ENCODE assay signal across 12 mouse cellular contexts in genomic region chr14:32827165-32827564, GRCm38 (mm10). TPM values are rescaled to one million over a fixed set of nuclear protein-coding genes. Genes with fewer than 3 reads are reported as not detected.
DNase-seq lines count a peak whose midpoint lies in the region; ATAC-seq lines count a peak whose summit lies in the region.
"Had no signal": no experiment of that assay in that cellular context is flagged by ENCODE, and none has a peak within 500 bp of the region (broad histone marks: within the 10 kb centered on the region; RNA-seq: fewer than 3 reads in every experiment).

No protein-coding gene starts in this region.

- ATAC-seq in hindbrain, embryonic 14.5 days (ENCODE audit: low FRiP score), result no peak
- ATAC-seq: liver, postnatal 0 days had no signal

- WGBS in limb, embryonic 10.5 days, result 76% methylated on average over 4 of the region's 4 CpGs
- WGBS in hindbrain, embryonic 14.5 days, result 71% methylated on average over 4 of the region's 4 CpGs

- DNase-seq in ovary, adult 18-20 months (ENCODE audit: low spot score), result peak; percentile 13
- DNase-seq in ovary, postnatal 14 days (ENCODE audit: low spot score), result no peak
- peak; percentile 66 for DNase-seq in heart, postnatal 25 days (ENCODE audit: low spot score)
- no peak for DNase-seq in limb, embryonic 10.5 days (ENCODE audit: low spot score)
- DNase-seq in urinary bladder, postnatal 36 days (ENCODE audit: low spot score in 2 of 2), result peak; percentile 49 to 68
- no peak for DNase-seq in thymus, postnatal 0 days (ENCODE audit: low spot score)
- no peak for DNase-seq in hindbrain, embryonic 14.5 days (ENCODE audit: low spot score)
- no peak for DNase-seq in layer of hippocampus, adult 11-12 months (ENCODE audit: low spot score)
- DNase-seq: liver, postnatal 0 days had no signal

- no peak overlapping the region for H3K9ac ChIP-seq in hindbrain, embryonic 14.5 days
- H3K9ac ChIP-seq: liver, postnatal 0 days had no signal

- no peak overlapping the region for H3K4me2 ChIP-seq in hindbrain, embryonic 14.5 days (replicated peaks)

- peak overlapping the region; percentile 1; the same call in 1 of the 2 replicates for H3K27ac ChIP-seq in limb, embryonic 10.5 days
- H3K27ac ChIP-seq in hindbrain, embryonic 14.5 days, result no peak overlapping the region

- H3K9me3 ChIP-seq in limb, embryonic 10.5 days (replicated peaks), result no peaks in the 10 kb centered on the region
- H3K9me3 ChIP-seq in hindbrain, embryonic 14.5 days (ENCODE audit: control insufficient read depth, low read length), result peaks cover 10% of the 10 kb centered on the region; the same call in 1 of the 2 replicates

- no peaks in the 10 kb centered on the region for H3K27me3 ChIP-seq in limb, embryonic 10.5 days (ENCODE audit: low read depth, poor library complexity, severe bottlenecking)
- H3K27me3 ChIP-seq in hindbrain, embryonic 14.5 days (ENCODE audit: control insufficient read depth, insufficient read depth, low read length), result no peaks in the 10 kb centered on the region
- H3K27me3 ChIP-seq: CH12.LX had no signal

- no peaks in the 10 kb centered on the region for H3K36me3 ChIP-seq in limb, embryonic 10.5 days
- H3K36me3 ChIP-seq in hindbrain, embryonic 14.5 days (replicated peaks; ENCODE audit: control insufficient read depth, insufficient read depth), result no peaks in the 10 kb centered on the region

- peaks cover 45% of the 10 kb centered on the region for H3K4me1 ChIP-seq in limb, embryonic 10.5 days
- H3K4me1 ChIP-seq in hindbrain, embryonic 14.5 days (replicated peaks; ENCODE audit: control insufficient read depth, insufficient read depth, low read length), result 0 out of 2 replicates have a peak, but pooled peaks cover 5% of the 10 kb centered on the region

- H3K4me3 ChIP-seq in limb, embryonic 10.5 days, result no peak overlapping the region
- no peak overlapping the region for H3K4me3 ChIP-seq in hindbrain, embryonic 14.5 days (replicated peaks; ENCODE audit: low read length)

- intact Hi-C loops in heart, postnatal 25 days (cut with DNase I), result no loop called here

RNA-seq across cellular contexts. Expression of gene Fam170b, which starts 6.6 kb away (rescaled TPM):
- total RNA-seq in heart, postnatal 25 days (2021), result not detected
- 0.08 TPM in 1 of 2 replicates, not detected in the other for polyA plus RNA-seq in limb, embryonic 10.5 days (2016; fragmentation: Nextera tagmentation; extraction: Ambion mirVana)
- polyA plus RNA-seq in thymus, postnatal 0 days (2015; fragmentation: Nextera tagmentation; extraction: Ambion mirVana), result not detected in 2 replicates
- not detected in 2 replicates for polyA plus RNA-seq in hindbrain, embryonic 14.5 days (2014; fragmentation: Nextera tagmentation; extraction: Ambion mirVana)
- total RNA-seq: CH12.LX; common myeloid progenitor, adult 5-6 weeks had no signal
- polyA plus RNA-seq: small intestine, adult 2 months had no signal

RNA-seq across cellular contexts. Expression of gene Vstm4, which starts 29.4 kb away (rescaled TPM):
- total RNA-seq in heart, postnatal 25 days (2021), result 10 to 100 TPM; 10.2 to 12.4 TPM
- 1.1 and 1.4 TPM in 2 replicates for polyA plus RNA-seq in limb, embryonic 10.5 days (2016; fragmentation: Nextera tagmentation; extraction: Ambion mirVana)
- polyA plus RNA-seq in thymus, postnatal 0 days (2015; fragmentation: Nextera tagmentation; extraction: Ambion mirVana), result 3.7 and 4.0 TPM in 2 replicates
- polyA plus RNA-seq in hindbrain, embryonic 14.5 days (2014; fragmentation: Nextera tagmentation; extraction: Ambion mirVana), result 12.6 and 12.8 TPM in 2 replicates
- total RNA-seq: CH12.LX; common myeloid progenitor, adult 5-6 weeks had no signal

RNA-seq across cellular contexts. Expression of gene Tmem273, which starts 41.4 kb away (rescaled TPM):
- total RNA-seq in heart, postnatal 25 days (2021), result under 1 TPM; 0.45 to 0.91 TPM
- polyA plus RNA-seq in limb, embryonic 10.5 days (2016; fragmentation: Nextera tagmentation; extraction: Ambion mirVana), result 0.15 TPM in 1 of 2 replicates, not detected in the other
- 0.63 and 1.0 TPM in 2 replicates for polyA plus RNA-seq in thymus, postnatal 0 days (2015; fragmentation: Nextera tagmentation; extraction: Ambion mirVana)
- 0.86 and 0.97 TPM in 2 replicates for polyA plus RNA-seq in hindbrain, embryonic 14.5 days (2014; fragmentation: Nextera tagmentation; extraction: Ambion mirVana)

Comparison
In these comparisons a context has a peak if more than half of its experiments do, and no peak if none do; other contexts are left out.
1. DNase-seq: peak in ovary, adult 18-20 months (single experiment), heart, postnatal 25 days (single experiment) and urinary bladder, postnatal 36 days (2 of 2); none in ovary, postnatal 14 days (single experiment), limb, embryonic 10.5 days (single experiment), thymus, postnatal 0 days (single experiment), hindbrain, embryonic 14.5 days (single experiment) and layer of hippocampus, adult 11-12 months (single experiment).